Mouse (Mus musculus) layer of hippocampus, postnatal 25 days (tissue): ENCODE results near the gene Gckr. TPM values are rescaled to one million over a fixed set of nuclear protein-coding genes. Genes with fewer than 3 reads are reported as not detected.

Experiments used
- DNase-seq, 2 experiments: peaks; one replicate each; pipeline ENCODE4 v3.0.0; 2022; ENCODE audit warnings: mixed read lengths in 2 of 2, low spot score in 1 of 2; ENCODE audit errors: extremely low spot score in 1 of 2
- total RNA-seq, 2 experiments: library from RNA; stranded (reverse); gene quantifications; 2 replicates each; pipeline ENCODE4 v1.2.3; 2021

The Gckr gene
- total RNA-seq, result under 1 TPM in 1 of 2 experiments, not detected in 1; 0.31 TPM

DNA sequence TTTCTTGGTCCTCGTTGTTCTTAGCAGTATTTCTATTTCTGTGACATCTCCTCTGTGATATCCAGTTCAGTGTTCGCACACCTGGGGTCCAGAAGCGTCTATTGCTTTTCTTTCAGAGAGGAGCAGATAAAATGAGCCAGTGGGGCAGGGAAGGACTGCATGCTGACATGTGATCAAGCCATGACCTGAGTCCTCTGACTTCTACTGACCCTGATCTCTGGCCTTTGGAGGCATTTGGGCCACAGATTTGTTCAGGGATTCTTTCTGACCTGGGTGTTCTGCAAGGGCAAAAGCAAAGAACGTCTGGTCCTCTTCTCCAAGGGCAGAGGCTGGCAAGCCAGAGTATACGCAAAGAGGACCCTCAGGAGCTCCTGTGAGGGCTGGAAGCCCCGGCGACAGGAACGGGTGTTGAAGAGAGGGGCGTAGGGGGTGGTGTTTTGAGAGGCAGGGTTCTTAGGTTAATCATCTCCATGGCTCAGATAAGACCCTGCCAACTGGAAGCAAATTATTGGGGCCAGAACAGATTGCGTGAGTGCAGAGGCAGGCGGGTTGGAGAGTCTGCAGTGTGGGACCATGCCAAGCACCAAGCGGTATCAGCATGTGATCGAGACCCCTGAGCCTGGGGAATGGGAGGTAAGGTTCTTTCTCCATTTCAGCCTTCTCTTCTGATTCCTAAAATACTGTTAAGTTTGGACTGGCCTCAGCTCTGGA lies at the start of gene Gckr:
Gckr (plus strand) TSS at position 397 of the 711 bp plus-strand sequence.
- no peak for DNase-seq

DNA sequence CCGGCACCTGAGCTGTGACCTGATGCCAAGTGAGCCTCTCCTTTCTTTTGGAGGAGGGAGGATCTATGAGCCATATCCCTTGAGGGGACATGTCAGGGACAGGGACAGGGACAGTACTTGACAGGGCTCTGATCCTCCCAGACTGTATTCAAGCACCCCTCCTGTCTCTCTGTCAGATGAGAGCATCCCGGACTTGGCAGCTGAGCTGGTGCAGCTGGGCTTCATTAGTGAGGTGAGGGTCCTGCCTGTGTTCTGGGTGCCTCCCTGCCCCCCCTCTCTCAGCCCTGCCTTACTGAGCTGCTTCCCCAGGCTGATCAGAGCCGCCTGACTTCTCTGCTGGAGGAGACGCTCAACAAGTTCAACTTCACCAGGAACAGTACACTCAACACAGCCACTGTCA lies 46.5 kb upstream of the Gckr start:
- no peak for DNase-seq

DNA sequence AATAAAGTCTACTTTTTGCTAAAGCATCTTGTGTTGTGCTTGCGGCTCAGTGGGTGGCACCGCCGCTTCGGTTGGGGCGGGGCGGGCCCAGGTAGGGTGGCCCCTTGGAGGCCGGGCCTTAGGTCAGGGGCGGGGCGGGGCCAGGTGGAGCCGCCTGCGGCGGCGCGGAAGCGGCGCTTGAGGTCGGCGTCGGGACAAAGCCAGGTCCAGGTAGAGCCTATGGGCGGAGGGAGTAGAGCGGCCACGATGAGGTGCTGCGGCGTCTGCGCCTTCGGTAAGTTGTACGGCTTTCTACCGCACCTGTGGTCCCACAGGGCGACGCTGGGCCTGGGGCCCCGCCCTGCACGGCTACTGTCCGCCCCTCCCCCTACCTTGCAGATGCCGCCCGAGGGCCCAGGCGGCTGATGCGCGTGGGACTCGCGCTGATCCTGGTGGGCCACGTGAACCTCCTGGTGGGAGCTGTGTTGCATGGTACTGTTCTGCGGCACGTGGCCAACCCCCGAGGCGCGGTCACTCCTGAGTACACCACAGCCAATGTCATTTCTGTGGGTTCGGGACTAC lies 45.6 kb upstream of the Gckr start, which contains the start of gene Krtcap3:
Krtcap3 (plus strand) TSS at position 151 of the 561 bp plus-strand sequence.
- peak in 1 of 2 experiments; percentile 22 for DNase-seq

DNA sequence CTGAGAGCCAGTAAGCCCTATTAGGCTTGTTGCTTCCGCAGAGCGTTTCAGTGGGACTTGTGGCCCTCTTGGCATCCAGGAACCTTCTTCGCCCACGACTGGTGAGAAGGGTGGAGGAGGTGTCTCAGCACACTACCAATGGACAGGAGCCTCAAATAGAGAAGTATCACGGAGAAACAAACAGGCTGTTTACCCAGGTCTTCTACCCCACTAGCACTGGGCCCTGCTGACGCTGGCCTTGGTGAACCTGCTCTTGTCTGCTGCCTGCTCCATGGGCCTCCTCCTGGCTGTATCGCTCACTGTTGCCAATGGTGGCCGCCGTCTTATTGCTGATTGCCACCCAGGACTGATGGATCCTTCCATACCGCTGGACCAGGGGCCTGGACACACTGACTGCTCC lies 45.1 kb upstream of the Gckr start:
- DNase-seq, result no peak

DNA sequence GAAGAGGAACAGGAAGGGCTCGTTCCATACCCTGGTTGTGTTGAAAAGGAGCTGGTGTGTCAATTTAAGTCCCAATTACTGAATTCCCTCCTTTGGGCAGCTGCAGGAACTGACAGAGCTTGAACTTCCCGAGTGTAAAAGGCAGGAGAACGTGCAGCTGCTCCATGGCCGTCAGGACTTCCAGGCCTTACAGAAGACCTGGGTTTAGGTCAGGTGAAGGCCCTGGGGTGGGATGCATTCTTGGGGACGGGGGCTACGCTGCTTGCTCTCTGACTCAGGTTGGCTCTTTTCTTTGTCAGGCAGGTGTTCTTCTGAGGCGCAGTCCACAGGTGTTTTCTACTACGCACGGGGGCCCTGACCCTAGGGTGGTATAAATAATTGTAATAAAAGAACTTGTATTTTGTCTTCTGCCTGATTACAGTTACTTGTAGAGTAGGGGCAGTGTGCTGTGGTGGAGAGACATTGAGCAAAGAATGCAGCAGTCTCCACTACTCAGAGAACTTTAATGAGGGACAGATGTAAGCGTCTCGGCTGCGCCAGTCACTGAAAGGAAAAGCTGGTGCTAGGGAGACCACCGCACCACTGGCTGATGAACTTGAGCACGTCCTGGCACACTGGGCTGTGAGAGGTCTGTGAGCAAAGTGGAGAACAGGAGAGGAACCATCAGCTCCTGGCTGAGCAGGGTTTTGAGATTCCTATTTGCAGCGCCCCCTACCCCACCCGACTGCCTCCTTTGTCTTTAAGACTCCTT lies 44.3 kb upstream of the Gckr start:
- no peak for DNase-seq

DNA sequence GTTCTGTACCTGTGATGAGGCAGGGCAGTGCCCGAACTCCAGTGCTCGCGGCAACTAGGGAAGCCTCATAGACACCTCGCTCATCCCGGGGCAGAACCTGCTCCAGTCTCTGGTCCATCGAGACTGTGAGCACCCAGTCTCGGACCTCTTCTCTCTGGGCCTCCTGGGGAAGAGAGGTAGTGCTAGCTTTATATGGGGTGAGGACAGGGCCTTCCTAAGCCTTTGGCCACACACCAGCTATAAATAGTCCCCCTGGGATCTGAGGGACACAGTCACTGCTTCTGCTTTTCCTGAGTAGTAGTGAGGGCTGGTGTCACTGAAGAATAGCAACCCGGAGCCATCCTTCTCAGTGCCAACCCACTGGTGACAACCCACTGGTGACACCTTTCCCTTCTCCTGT lies 43.4 kb upstream of the Gckr start:
- DNase-seq, result no peak

DNA sequence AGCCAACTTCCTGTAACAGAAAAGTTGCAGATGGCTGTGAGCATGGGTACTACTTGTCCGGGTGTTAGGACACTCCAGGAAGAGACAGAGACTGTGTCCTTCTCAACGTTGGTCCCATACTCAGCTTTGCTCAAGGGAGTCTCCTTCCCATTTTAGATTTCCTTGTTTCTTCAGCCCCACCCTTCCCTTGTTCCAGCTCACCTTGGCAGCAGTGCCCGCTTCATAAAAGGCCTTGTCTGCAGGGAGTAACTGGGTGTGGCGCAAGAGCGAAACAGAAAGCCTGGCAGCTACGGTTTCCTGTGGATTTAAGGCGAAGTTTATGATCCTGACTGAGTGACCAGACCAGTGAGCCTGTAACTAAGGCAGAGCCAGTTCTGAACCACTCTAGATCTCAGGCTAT lies 42.8 kb upstream of the Gckr start:
- DNase-seq, result no peak

DNA sequence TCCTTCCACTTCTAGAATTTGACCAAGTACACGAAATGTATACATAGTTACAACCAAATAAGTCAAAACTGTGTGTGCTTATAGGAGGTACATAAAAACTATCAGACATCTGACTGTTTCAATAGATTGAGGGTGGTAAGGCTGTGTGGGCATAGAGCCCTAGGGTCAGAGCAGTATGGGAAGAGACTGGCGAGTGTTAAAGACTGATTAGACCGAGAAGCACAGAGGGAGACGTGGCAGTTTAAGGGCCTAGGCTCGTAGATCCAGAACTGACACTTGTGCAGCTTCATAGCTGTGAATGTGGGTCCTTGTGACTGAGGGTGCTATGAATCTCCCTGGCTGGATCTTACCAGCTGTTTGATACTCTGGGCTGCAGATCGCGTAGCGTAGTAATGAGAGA lies 42.3 kb upstream of the Gckr start:
- DNase-seq, result no peak

DNA sequence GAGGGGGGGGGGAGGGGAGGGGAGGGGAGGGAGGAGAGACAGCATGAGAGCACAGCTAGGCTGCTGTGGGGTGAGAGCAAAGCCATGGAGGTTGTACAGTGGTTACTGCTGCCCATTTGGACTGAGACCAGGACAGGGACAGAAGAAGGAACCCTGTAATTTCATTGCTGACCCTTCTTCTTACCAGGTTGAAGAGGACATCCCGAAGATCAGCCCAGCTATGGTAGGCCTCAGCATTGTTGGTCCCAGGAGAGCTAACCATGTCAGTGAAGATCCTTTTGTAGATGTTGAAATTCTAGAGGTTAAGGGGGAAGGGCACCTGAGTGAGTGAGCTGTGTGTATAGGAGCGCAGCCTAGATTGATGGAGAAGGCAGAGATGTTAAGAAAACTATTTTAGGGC lies 41.9 kb upstream of the Gckr start:
- no peak for DNase-seq

DNA sequence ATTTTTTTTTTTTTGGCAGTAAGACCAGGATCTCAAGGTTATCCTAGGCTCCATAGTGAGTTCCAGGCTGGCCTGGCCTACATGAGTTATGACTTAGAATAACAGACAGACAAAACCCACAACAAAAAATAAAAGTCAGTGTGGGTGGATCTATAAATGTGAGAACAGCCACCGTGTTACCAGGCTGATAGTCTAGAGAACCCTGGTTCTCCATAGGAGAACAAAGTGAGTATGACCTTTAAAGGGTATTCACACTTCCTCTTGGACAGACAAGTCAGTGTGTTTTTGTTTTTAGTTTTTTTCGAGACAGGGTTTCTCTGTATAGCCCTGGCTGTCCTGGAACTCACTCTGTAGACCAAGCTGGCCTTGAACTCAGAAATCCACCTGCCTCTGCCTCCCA lies 41.3 kb upstream of the Gckr start:
- DNase-seq, result no peak

DNA sequence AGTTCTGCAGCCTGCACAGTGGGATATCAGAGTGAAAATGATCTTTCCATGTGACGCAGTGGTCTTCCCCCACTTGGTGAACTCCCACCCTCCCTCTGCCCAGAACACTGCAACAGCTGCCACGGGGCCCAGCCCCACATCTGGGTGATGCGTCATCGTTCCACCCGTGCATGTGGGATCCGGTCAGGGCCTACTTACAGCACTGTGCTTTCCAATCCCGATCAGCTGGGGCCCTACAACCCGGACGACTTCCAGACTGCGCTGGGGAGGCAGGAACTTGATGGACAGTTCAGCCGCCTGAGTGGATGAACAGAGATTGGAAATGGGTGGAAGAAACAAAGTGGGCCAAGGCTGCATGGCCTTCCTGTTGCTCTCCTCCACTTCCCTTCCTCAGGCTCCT lies 39.6 kb upstream of the Gckr start:
- no peak for DNase-seq

DNA sequence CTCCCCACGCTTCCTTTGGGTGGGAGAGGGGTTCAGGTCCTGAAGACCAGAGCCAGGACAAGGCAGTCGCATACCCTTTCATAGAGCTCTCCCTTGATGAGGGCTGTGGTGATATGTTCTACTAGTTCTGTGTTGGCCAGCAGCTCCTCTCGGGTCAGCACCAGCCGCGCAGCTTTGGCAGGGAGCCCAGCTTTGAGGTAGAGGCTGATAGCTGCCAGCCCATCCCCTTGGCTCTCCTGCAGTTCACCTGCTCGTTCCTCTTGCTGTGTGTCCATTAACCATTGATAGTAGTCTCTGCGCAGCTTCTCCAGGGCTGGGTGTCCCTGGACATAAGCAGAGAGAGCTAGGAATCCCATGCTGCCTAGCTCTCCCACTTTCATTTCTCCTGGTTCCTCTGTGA lies 31.1 kb upstream of the Gckr start:
- DNase-seq, result no peak

DNA sequence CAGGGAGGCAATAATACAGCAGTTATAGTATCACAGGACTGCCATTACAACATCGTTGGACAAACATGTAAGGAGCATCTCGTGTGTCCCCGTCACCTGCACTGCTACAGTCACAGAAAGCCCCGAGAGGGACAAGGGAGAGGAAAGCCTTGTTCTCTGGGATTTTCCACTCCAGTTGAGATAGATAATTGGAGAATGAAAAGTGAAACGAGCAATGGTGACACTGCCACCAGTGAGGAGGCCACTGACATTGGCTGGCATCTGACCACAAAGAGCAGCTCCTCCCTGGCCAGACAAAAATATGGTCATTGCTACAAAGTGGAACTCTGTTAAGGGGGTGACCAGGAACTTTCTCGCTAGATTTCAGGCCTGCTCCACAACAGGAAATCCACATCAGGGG lies 29.6 kb upstream of the Gckr start:
- DNase-seq, result no peak

DNA sequence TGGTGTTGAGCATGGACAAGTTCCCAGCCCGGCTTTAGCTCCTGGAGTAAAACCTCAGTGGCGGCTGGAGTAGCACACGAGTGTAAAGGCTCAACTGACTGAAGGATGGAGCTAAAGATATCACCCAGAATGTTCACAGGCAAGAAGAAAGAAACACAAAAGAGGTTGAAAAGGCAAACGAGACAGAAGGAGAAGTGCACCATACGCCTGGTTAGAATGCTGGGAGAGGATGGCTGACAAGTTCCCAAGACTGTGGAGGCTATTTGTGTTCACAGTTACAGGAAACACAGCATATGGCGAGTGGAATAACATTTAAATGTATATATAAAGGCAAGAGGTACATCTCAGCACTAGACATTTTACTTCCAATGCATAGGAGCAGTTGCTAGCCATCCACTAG lies 24.2 kb upstream of the Gckr start:
- no peak for DNase-seq

DNA sequence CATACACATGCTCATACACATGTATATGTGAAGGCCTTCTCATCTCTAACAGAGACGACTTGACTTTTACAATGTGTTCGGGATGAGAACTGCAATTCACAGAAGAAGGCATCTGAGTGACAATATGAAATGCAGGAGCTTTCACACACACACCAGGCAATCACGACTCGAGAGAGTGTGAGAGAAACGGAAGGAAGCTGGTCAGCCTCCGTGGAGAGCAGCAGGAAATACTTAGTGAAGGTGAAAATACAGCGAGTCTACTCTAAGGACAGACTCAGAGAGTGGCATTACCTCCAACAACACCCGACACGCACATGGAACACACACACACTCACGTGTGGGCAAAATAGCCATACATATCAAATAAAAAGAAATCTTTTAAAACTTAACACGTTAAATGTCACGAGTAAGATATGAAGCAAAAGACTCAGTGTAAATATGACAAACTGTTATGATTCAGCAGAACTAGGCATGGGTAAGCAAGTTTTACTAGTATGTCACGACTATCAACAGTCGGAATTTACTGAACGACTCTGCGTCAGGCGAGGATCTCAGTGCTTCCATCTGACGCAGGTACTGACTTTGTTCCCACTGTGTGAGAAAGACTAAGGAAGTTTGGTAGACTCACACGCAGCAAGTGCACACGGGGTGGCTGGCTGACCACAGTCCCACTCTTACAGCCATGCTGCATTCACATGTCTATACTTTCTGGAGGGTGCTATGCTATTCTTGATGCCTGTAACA lies 17.8 kb upstream of the Gckr start:
- DNase-seq, result no peak

DNA sequence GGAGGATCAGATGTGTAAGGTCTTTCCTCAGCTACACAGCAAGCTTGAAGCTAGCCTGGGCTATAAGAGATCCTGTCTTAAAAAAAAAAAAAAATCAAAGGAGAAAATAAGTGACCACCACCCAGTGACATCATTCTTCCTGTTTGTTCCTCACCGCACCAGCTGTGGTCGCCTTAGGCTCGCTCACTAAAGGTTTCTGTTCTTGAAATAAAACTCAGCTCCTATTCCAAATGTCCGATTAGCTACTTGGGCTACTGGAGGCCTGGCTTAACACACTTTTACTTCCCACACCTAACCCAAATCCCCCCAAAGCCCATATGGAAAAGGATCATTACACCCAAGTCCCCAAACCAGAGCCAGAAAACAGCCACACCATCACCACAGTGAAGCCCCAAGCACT lies 9.0 kb upstream of the Gckr start:
- DNase-seq, result no peak

DNA sequence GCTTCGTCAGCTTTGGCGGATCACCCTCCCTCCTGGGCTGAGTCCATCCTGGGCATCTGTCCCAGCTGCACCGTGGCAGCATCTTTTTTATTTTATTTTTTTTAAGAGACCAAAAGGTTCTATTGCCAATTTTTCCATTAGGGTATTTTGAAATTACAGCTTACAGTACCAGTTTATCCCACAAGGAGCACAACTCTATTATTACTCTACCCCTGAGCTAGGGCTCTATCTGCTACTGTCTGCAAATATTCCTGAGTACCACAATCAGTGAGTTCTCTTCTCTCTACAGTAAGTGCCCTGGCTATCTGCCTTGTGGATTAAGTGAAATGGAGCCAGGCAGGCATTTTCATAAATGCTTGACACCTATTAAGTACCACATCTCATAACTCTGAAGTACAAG lies 8.6 kb upstream of the Gckr start:
- no peak for DNase-seq

DNA sequence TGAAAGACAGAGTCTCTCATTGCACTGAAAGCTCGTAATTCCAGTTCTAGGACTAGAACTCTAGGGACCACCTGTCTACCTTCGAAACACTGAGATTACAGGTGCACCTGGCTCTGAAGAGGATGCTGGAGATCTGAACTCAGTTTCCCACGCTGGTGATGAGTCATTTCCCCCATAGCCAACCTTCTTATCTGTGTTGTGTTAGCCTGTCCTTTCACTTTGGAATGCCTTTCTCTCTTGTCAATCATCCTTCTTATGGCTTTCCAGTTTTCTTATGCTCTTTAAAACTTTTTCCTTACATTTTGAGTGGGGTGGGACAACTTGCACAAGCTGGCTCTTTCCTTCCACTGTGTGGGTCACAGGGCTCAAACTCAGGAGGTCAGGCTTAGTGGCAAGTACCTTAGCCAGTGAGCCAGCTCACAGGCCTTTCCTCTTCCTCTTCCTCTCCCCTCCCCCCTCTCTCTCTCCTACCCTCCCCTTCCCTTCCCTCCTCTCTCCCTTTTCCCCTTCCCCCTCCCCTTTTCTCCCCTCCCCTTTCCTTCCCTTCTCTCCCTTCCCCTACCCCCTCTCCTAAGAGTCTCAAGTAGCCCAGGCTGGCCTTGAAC lies 7.5 kb upstream of the Gckr start:
- DNase-seq, result no peak

DNA sequence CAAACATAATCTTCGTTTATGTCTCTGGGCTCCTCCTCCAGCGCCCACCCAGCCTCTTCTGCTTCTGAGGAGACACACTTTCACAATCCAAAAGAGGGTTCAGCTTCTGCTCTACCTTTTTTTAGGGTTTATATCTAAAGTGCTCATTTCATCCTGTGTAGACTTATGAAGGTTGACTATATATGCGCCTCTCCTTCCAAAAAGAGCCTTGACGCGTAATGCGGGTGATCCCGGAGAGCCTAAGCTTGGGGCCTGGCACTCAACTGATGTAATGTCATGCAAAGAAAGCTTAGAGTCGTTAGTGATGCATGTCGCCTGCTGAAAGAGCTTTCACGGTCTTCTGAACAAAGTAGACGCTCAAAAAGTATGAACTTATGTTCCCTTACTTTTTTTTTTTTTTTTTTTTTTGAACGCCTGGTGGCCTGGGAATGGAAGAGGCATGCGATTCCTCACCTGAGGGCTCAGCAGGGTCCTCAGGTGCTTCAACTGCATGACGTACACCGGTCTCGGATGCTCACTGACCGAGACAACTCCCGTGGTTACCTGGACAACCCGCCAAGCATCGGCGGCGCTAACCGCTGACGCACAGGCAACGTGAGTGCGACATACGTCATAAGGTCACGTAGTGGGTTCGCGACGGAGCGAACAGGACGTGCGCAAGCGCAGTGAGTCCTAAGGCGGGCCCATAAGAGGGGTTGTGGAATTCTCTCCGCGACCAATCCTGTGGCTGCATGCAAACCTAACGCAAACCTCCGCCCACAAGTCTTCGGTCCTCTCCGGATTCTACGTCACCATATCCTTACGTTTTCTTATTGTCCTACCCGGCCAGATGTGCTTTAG lies 6.5 kb upstream of the Gckr start, which contains the start of gene Ift172:
Ift172 (minus strand) TSS at position 596 of the 840 bp plus-strand sequence.
- DNase-seq, result peak; percentile 88 to 89

DNA sequence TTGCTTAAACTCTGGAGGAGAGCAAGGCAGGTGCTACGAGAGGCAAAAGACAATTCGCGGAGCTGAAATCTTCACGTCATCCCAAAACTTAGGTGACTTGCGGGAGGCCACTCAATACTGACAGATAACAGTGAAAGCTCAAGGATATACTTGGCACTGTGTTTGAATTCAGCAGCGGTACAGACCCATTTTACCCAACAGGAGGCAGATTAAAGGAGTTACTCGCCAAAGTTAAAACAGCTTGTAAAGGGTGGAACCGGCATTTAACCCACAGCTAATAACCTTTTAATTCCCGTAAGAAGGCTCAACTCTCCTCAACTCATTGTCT lies 5.9 kb upstream of the Gckr start:
- no peak for DNase-seq
